Mouse (Mus musculus) frontal cortex, postnatal 25 days (tissue): ENCODE data around the gene Tfb1m.
A peak's percentile ranks its signal among the peaks of the same experiment; 100 is the strongest.

Source experiments
- DNase-seq, 2 experiments: peaks; one replicate each; pipeline ENCODE4 v3.0.0; 2022; ENCODE audit warnings: low spot score in 2 of 2

The Tfb1m gene

GRCm38 (mm10) chr17:3557331-3558311 lies at the start of gene Tfb1m:
Tfb1m (minus strand) TSS chr17:3557781.
- DNase-seq: peak; percentile 94 to 95

DNA sequence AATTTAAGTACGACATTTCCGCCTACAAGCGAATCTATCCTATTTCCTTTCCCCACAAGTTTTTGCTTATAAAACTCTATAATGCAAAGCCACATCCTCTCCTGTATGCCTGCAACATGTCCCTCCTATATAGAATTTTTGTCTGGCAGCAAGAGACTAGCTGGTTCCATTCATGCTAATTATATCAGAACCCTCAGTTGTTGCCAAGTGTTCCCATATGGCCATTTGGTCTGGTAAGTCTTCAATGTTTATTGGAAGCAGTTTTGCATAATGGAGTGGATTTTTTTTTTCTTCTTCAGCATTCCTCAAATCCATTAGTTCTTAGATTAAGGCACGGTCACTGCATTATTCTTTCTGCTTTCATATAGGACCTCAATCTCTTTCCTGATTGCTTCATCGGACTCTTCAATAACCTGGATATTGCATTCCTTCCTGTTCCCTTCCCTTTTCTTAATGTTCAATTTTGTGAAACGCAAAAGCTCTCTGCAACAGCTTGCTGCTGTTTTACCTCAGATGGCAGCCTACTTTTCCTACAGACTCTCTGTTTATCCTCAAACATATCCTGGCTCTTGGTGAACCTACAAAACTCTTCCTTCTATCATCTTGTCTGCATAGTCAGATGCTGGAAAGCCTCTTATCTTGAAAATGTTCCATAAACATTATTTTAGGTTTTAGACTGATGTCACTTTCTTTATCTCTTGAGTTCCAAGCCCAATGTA lies 45.5 kb upstream of the Tfb1m start:
- no peak for DNase-seq

GRCm38 (mm10) chr17:3598393-3598792 lies 40.8 kb upstream of the Tfb1m start:
- no peak for DNase-seq

GRCm38 (mm10) chr17:3597866-3598265 lies 40.3 kb upstream of the Tfb1m start:
- no peak for DNase-seq

- no peak for DNase-seq
Observed at GRCm38 (mm10) chr17:3597130-3597529, 39.5 kb upstream of the Tfb1m start.

- DNase-seq: peak; percentile 76 to 81
Observed at GRCm38 (mm10) chr17:3570876-3571275, 13.3 kb upstream of the Tfb1m start.

DNA sequence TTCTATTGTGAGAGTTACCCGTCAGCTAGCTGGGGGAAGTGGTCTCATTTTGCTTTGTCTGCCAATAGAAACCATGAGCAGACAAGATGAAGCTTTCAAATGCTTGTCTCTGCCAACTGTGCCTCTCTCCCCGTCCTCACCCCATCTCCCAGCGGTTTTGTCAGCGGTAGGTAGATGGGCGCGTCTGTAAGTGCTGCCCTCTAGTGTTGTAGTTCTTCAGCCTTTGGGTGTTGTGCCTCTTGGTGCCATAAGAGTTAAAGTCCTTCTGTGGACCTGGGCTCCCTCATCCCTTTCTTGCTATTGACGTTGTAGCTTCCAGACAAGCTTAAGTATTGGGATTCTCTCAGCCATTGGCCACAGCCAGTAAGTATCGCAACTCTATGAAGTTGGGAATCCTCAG lies 4.8 kb upstream of the Tfb1m start:
- DNase-seq: no peak

DNA sequence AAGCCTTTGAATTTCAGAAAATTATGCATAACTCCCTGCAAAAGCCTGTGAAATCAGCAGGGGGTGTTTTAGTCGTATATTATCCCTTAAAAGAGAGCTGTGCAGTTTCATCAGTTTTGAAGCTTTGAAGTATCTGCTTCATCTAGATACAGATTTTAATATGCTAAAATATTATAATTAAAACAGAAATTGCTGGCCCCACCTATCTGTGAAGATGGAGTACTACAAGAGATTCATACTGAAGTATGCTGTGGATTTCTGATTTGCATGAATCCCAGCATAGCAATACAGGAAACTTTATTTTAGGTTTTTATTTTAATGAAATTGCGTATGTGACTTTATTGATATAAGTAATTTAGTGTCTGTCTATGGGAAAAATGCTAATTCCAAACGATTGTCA lies 3.0 kb upstream of the Tfb1m start:
- DNase-seq: no peak

DNA sequence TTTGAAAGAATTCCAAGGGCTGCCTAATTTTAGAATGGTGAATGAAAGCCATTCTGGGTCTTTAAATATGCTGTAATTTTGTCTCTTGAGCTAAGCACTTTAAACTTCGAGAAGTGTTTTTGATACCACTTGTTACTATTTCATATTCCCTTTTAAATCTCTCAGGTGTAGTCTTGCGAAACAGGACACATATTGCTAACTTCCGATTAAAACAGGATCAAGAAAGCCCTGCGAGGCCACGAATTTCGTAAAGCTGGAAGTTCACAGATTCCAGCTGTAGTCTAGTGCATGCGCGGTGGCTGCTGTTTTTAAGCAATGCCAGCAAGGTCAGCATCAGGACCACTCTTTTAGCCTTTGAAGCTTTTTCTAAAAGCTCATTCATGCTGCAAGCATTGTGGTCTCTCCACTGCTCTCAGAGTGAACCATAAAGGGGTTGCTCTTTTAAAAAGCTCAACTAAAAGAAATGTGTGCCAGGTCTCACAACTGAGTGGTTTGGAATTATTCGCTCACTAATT lies 832 bp upstream of the Tfb1m start:
- no peak for DNase-seq

DNA sequence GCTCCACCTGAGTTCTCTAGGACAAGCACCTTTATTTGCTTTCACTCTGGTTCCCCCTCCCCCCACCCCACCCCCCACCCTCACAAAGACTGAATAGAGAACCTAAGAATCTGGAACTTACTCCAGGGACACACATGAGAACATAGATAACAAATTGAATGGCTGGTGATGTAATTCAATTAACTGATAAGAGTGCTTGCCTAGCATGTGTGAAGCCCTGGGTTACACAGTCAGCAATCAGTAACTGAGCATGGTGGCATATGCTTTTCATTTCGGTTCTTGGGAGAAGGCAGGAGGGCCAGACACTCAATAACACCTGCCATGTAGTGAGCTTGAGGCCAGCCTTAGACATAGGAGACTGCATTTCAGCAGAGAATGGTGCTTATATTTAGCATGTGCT lies 1.3 kb downstream of the Tfb1m start:
- no peak for DNase-seq

DNA sequence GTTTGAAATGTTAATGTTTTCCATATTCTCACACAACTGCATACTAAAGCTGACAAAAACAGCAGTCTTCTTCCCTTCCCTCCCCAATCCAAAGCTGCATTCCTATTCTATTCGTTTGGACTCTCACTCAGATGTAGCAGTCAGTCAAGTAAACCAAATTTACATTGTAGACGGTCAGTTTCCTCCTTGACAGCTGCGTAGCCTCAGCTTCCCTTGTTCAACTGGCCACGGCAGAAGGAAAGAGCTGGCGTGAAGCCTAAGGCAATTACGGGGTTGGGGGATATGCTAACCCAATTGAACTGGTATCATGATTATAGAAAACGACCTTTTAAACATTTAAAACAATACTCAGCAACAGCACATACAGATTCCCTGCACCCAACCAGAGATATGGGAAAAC lies 9.9 kb downstream of the Tfb1m start:
- DNase-seq: no peak

DNA sequence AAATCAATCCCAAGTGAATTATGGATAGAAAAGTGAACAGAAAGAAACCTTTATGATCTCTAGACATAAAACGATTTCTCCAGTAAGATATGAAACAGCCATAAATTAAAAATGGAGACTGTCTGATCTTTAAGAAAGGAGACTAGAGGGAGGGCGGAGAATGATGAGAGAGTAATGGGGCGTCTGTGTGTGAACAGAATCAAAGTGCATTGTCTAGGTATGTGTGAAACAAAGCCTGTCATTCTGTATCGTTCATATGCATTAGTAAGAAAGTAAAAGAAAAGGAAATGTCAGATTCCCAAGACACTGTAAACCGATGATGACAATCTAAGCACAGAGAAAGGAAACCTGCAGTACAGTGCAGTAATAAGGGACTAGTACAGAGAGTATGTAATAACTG lies 16.5 kb downstream of the Tfb1m start:
- DNase-seq: no peak

DNA sequence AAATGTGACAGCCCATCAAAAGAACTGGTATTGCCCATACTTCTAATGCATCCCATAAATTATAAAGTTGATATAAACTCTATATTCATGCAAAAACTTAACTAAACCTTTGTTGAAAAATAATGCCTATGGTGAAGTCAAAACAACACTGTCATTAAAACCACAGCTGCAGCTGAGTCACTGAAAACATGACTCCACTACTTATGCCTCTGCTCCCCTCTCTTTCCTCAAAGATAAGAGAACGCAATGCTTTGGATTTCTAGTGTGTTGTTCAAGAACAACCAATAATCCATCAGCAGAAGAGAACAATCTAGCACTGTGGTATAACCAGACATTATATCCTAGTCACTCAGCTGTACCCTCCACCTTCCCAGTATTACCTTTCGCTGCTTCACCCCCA lies 17.3 kb downstream of the Tfb1m start:
- DNase-seq: no peak

GRCm38 (mm10) chr17:3533425-3533824 lies 24.2 kb downstream of the Tfb1m start:
- no peak for DNase-seq

DNA sequence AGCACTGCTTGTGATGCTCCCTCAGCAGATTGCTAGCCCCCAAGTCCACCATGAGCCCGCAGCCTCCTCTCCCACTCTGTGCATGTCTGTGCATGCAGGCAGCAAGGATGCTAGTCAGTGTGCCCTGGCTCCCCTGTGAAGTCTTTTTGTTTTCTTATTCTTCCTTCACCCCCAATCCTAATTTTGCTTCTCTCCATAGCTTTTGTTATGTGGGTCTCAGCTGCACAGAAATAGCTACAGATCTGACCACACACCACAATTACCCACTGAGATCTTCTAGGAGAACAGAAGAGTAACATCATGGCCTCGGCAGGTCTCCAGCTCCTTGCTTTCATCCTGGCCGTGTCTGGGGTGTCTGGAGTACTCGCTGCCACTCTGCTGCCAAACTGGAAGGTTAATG lies 25.3 kb downstream of the Tfb1m start, which contains the start of gene Cldn20:
Gene Cldn20 (plus strand): TSS at position 301 of the 400 bp plus-strand sequence.
- DNase-seq: no peak

- no peak for DNase-seq
Observed at GRCm38 (mm10) chr17:3531641-3532040, 25.9 kb downstream of the Tfb1m start.

- no peak for DNase-seq
Observed at GRCm38 (mm10) chr17:3530549-3530948, 27.0 kb downstream of the Tfb1m start.

GRCm38 (mm10) chr17:3529523-3529922 lies 28.1 kb downstream of the Tfb1m start:
- no peak for DNase-seq

DNA sequence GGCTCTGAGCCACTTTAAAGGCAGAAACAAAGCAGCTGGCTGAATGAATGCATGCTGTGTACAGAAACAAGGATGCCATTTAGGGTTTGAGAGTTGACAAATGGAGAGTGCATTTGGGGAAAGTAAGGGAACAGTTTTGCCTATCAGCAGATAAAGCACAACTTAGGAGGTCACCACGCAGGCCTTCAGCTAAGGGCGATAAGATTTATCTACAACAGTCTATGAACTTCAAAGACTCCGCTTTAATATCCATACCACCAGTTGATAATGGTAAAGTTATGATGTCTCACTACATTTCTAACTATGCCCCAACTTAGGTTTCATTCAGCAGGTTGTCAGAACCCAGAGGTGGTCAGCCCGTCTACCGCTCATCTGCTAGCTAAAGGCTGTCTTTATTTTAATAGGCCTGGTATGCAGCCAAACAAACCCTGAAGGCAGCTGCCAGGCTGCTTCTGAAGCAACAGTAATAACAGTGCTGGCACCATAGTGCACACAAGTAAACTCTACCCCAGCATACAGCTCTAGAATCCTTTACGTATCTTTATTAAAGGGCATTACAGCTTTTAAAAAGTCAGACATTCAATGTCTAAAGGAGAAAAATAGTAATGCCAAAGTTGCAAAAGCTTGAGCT lies 29.6 kb downstream of the Tfb1m start:
- no peak for DNase-seq

DNA sequence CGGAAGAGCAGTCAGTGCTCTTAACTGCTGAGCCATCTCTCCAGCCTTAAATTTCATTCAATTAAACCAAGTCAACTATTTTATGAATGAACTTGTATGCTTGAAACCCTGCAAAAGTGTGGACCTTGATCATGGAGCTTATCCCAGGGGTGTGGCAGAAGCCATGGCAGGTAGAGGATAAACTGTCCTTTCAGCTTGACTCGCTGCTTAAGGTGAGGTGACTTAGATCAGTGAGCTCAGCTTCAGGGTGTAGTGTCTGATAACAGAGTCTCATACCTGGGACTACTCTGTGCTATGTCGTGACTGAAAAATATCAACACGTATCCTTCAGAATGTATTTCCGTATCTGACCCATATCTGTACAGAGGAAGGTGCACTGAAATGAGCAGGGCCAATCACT lies 37.2 kb downstream of the Tfb1m start:
- DNase-seq: no peak

DNA sequence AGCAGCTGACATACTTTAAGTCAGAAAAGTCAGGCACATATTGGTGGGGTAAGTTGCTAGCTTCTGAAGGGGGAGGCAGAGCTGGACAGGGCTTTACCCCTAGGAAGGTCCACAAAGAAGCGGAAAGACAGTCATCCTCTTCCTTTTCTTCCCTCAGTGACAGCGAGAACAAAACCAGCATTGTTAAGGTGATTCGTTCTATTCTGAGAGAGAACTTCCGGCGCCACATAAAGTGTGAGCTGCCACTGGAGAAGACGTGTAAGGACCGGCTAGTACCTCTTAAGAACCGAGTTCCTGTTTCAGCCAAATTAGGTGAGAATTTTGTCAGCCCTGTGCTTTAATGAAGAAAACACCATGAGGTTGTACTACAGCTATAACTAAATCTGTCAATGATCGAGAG lies 41.2 kb downstream of the Tfb1m start:
- DNase-seq: no peak

DNA sequence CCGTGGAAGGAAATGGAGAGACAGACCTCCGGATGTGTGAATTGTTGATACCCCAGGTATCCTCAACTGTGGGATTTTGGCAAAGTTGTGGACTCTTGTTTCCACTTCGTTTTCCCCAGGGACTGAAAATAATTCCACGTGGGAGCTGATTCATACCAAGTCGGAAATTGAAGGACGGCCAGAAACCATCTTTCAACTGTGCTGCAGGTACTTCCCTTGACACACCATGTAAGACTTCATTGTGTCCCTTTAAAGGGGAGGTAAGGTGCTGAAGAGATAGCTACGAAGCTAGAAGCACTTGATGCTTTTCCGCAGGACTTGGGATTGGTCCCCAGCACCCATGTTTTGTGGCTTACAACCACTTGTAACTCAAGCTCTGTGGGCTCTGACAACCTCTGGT lies 41.7 kb downstream of the Tfb1m start:
- no peak for DNase-seq
